Mouse (Mus musculus) monocyte, adult 2 months (primary cell): Measurements from ENCODE around the gene Lrrc43.
A peak's percentile ranks its signal among the peaks of the same experiment; 100 is the strongest.
"Not testable (repeated sequence)": the region's sequence is repeated elsewhere in the genome, so short reads cannot be mapped to it uniquely, and the experiment has no call there.

Source experiments
- DNase-seq, 2 experiments: peaks; one replicate each; pipeline ENCODE4 v3.0.0; 2022; ENCODE audit warnings: low spot score in 2 of 2, low read depth in 1 of 2

Lrrc43 gene

DNA sequence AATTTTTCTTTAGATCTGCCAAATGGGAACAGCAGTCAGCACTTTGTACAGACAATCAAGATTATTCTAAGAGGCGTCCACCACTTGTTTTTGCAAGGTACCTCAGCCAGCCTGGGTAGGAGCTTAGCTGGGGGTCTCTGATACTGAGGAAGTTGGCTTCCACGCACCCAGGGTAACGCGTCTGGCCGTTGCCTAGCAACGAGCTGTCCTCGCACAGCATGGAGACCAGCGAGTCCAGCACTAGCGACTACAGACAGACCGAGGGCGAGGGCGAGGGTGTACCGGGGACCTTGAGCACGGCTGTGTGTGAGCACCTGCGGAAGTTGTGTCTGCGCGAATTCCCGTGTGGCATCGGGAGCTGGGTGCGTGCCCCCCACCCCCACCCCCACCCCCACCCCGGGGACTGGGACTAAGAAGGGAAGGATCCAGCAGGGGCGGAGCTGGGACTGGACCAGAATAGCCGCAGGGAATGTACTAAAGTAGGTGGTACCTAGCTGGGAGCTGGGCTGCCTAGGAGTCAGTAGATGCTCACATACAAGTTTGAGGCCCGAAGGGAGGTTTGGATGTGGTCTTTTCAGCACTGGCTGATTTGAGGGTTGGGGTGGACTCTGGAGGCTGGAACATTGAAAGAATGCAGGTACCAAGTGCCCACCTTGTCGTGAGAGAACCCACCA is at the start of gene Lrrc43, which contains the start of gene Il31:
Lrrc43 (plus strand) TSS at position 194 of the 674 bp plus-strand sequence.
Il31 (minus strand) TSS at position 378 of the 674 bp plus-strand sequence.
- no peak for DNase-seq

DNA sequence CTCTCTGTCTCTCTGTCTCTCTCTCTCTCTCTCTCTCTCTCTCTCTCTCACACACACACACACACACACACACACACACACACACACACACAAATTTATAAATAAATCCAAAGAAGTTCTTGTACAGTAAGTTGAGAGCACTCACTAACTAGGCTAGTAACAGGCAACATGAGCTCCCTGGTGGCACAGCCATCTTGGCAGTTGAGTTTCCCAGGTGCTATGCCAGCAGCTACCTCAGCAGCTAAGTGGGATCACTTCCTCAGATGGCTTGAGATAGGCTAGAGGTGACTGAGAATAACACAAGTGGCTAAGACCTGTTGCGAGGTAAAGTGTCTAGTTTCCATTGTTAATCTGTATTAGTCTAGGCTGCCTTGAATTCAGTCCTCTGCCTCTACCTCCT is 49.8 kb upstream of the Lrrc43 start:
- DNase-seq: no peak

DNA sequence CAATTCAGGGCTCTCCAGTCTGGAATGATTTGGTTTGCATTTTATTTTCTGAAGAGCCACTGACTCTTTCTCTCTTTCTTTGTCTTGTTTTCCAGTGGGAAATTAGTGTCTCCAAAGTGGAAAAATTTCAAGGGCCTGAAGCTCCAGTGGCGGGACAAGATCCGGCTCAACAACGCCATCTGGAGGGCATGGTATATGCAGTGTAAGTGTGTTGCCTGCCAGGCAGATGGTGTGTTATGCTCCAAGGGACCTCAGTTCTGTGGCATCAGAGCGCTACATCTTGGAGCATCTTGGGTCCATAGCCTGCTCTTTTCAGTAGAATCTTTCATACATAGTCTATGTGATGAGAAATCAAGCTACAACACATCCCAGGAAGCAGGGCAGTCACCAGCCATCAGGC is 49.2 kb upstream of the Lrrc43 start:
- DNase-seq: no peak

DNA sequence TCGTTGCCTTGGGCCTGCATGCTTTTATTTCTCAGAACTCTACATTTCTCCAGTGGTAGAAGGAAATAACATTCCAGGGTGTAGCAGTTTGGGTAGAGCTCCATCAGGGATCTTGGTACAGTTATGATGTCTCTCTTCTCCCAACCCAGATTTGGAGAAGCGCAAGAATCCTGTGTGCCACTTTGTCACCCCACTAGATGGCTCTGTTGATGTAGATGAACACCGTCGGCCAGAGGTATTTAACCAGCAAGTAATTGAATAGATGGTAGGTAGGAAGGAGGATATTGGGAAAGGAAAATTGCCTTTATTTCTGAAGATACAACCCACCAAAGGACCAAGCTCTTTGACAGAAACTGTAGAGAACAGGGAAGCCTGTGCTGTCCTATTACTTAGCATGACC is 48.4 kb upstream of the Lrrc43 start:
- DNase-seq: no peak

DNA sequence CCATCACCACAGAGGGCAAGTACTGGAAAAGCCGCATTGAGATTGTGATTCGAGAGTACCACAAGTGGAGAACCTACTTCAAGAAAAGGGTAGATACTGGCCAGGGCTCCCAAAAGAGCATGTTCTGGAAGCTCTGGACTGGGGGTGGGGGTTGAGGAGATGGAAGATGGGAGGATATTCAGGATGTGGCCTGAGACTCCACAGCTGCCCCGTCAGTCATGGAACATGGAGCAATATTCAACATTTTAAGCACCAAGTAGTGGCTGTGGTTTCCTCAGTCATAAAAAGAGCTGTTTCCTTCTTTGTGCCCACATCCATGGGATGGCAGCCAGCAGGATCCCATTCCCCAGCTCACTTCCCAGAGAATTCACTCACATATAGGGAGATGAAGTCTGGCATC is 46.8 kb upstream of the Lrrc43 start:
- no peak for DNase-seq

DNA sequence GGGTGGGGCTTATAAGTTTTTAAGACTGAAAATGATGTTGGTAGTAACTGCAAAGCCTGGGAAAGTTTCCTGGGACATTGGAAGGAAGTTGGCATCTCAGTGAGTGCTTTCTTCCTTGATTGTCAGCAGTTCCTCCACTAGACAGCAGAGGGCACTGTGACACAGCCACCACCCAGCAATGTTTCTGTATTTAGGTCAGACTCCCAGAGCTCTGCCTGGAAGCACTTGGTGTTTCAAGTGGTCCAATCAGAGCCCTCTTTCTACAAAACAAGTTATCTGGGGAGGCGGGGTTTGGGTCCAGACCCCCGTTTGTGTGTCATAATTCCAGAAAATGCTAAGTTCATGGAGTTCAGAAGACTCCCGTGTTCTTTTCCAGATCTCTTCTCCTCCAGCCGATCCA is 45.0 kb upstream of the Lrrc43 start:
- DNase-seq: peak in 1 of 2 experiments; percentile 25

DNA sequence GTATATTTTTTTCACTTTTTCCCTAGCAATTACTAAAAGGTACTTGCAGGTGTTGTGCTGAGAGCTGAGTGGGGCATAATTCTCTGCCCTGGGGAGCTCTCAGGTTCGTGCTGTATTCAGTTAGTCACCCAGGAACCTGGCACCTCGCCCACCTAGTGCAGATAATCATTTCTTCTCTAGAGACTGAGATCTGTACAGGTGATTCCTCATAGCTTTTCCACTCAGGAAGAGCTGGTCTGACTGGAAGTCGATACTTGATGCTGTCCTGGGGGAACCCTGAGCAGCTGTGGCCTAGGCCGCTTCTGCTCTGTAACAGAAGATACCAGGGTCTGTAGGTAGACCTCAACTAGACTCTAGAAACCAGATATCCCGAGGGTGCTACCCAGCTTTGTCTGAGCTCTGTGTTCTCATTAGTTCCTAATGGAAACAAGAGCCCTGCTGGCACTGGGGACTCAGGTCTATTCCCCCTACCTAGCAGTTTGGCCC is 44.2 kb upstream of the Lrrc43 start:
- DNase-seq: no peak

DNA sequence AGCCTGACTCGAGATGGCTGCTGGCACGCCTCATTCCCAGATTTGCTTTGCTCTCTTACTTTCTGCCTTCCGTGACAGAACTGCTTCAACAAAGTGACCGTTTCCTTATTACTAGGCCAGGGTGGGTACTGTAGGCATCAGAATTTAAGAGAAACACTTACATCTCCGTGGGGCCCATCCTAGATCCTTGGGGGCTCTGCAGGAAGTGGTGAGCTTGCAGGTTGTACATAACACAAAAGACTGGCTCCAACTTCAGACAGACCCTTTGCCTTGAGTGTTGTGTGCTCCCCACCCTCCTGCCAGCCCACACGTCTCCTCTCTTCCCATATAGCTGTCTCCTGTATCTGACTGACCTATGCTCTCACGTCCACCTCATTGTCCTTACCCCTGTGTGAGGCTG is 37.2 kb upstream of the Lrrc43 start:
- DNase-seq: no peak

DNA sequence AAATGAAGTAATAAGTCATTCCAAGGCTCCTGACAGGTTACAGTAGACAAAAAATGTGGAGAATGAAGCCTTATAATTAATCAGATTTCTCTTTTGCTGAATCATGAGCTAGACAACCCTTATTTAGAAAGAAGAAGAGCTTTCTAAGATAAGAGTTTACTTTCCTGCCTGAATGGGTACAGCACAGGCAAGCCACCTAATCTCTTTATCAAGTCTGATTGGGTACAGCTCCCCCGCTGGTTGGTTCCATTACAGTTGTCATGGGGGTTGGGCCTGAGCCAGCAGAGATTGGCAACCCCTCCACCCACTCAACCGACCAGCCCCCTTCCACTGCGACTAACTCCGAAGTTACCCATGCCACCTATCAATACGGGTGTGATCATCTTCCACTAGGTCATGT is 27.7 kb upstream of the Lrrc43 start:
- DNase-seq: no peak

DNA sequence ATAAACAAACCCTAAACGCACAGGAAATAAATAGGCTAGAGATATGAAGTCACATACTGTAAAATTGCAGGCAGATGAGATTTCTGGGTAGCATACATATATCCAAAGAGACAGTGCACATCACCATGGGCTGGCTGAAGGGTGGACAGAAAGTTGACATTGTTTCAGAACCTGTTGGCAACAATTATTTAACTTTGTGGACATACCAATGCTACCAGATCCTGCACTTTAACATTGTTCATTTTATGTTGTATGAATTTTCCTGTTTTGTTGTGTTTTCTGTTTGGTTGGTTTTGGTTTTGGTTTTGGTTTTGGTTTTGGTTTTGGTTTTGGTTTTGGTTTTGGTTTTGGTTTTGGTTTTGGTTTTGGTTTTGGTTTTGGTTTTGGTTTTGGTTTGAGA is 24.5 kb upstream of the Lrrc43 start:
- no peak for DNase-seq

DNA sequence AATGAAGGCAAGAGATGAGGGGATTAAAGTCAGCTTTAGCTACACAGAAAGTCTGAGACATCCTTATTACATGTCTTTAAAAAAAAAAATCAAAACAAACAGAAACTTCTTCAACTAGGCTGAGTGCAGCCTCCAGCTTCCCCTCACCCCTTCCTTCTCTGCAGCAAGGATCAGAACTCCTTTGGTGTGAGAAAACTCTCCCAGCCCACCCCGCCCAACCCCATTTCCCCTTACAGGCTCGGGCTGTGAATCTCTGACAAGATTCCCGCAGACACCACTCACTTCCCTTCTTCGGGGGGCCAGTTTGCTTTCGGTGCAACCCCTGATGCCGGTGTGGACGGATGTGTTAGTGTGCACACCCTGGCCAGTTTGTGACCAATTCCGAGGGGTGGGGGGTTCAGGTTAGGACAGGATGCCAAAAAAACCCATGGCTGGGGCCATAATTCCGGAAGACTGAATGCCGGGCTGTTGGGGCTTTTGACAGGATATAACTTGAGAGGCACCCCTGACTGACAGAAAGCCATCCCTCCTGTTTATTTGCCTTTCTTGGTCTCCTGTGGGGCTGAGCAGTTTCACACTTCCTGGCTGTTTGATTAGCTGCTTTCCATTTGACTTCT is 18.2 kb upstream of the Lrrc43 start:
- no peak for DNase-seq

DNA sequence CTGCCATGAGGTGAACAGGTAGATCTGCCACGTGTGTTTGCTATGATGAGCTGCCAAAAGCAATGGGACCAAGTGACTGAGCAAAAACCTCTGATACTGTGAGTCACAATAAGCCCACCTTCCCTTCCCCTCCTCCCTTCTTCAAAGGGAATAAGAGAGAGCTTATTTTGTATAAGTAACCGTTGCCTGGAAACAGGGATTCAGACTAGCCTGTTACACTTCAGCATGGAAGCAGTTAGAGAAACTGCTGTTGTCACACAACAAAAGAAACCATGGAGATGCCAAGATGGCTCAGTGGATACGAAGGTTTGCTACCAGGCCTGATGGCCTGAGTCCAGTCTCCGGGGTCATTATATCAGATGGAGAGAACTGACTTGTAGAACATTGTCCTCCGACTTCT is 15.3 kb upstream of the Lrrc43 start:
- DNase-seq: no peak

DNA sequence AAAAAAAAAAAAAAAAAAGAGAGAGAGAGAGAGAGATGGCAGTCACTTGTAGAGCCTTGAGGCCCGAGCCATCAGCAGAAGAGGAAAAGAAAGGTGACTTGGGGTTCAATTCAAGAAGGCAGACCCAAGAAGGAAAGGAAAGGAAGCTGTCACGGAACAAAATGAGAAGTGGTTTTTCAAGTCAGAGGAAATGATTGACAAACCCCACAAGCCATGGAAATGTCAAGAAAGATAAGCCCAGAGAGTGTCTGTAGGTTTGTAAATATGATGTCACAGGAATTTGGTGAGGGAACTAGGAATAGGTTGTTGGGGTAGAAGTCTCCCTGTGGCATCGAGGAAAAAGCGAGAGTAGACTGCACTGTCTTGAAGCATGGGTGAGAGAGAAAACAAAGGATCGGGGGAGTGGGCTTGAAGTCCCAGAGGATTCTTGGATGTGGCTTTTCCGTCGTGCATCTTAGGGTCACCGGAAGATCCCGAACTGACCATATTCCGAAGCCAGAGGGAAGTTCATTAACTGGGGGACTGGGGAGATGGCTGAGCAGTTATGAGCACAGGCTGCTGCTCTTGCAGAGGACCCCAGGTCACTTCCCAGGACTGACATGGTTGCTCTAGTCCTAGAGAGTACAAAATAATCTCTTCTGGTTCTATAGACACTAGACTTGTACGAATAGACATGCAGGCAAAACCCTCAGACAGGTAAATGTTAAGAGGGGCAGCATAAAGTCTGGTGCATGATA is 1.3 kb upstream of the Lrrc43 start:
- DNase-seq: no peak

DNA sequence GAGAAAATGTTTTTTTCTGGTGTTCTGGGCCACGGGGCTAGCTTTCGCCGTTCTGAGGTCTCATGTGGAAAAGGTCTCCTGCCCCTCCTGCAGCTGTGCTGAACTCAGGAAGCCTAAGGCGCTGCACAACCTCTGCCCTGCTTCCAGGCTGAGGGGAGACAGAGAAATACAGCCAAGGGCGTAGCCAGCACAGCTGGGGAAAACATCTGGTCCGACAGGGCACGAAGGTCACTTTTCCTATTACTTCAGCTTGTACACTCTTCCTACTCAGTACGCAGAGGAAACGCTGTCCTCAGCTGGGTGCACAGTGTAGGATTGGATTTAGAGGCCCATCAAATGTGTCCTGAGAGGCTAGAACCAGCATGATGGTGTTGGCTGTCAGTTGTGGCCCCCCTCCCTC is 830 bp downstream of the Lrrc43 start:
- DNase-seq: no peak

DNA sequence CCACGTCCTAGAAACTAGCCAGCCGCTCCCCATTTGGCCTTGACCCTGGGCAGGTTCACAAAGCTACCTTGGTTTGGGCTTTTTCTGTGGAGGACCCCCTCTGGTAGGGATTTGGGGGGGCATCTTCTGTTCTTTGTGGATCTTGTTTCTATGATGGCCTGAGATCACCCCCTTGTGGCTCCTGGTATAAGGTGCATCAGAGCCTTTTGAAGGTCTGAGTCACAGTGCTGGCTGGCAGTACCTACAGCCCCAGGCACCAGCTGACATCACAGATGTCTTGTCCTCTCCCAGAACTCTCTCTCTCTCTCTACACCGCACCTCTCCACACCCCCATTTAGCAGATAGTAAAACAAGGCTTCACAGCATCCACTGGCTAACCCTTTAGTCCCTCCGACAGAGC is 10.6 kb downstream of the Lrrc43 start:
- DNase-seq: no peak

DNA sequence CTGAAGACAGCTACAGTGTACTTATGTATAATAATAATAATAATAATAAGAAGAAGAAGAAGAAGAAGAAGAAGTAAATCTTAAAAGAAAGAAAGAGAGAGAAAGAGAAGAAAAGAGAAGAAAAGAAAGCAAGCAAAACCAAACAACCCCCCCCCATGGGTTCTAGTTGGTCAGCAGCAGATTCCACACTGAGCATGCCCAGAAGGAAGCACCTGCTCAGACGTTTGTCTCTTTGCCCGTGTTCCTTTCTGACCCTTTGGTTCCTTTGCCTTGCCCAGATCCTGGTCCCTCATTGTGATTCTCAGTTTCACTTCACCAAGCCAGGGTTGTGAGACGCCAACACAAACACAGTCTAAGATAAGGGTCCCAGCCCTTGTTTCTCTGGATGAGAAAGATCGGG is 12.9 kb downstream of the Lrrc43 start:
- DNase-seq: no peak

DNA sequence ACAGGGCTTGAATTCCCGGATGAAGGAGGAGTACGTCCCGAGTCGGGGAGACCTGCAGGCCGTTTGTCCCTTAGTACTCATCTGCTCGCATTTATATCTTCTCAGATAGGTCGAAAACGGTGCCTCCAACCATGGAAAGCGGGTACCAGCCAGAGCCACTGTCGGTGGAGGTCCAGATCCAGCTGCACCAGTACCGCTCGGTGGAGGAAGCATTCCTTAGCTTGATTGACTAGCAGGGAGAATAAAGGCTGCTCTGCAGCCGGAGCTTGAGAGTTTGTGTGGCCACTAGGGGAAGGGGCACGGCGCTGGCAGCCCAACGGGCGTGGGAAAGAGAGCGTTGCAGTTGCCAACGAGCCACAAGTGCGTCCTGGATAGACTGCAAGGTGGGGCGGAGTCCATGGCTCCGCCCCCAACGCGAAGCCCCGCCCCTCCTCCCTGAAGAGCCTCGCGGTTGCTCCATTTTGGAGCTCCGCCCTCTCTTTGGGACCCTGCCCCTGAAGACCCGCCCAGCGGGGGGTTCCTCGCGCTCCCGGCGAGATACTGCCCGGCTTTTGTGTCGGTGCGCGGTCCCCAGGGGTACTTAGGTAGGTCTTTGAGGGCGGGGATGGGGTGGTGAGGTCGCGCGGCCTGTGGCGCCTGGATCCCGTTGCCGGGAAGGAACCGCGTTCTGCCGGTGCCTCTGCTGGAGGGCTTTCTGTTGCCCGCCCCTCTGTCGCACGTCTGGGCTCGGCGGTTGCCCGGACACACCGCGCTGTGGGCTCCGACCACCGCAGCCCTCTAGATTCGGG is 19.0 kb downstream of the Lrrc43 start:
- DNase-seq: no peak

DNA sequence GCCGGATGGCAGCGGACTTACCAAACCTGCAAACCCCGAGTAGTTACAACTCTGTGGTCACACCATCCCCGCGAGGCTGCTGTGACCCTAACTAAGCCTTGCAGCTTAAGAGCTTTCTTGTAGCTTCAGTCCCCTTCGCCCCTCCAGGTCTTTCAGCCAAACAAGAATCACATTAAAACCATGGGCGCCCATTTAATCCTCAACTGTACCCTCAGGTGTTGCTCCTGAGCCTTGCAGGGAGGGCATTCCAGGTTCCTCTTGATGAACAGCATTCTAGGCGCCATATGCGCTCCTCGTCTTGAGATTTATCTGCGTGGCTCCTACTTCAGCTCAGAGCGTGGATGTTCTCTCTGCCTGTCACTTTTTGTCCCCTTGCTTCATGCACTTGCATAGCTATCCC is 19.8 kb downstream of the Lrrc43 start:
- no peak for DNase-seq

DNA sequence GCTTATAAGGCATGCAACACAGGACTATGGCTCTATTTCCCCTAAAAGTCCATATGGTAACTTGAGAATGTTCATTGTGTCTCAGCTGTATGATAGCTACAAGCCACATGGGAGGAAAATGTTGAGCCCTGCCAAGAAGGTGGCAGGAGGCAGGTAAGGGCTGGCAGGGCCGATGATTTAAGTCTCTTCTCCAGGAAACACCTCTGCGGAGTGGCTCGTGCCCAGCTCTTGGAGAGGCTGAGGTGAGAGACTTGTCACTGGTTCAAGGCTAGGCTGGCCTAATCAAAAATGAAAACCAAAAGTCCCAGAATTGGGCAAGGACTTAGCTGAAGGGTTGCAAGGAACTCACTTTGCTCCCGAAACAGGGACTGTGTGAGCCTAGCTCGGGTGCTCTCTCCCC is 21.1 kb downstream of the Lrrc43 start, which contains the start of gene B3gnt4:
B3gnt4 (plus strand) TSS at position 301 of the 400 bp plus-strand sequence.
- no peak for DNase-seq

DNA sequence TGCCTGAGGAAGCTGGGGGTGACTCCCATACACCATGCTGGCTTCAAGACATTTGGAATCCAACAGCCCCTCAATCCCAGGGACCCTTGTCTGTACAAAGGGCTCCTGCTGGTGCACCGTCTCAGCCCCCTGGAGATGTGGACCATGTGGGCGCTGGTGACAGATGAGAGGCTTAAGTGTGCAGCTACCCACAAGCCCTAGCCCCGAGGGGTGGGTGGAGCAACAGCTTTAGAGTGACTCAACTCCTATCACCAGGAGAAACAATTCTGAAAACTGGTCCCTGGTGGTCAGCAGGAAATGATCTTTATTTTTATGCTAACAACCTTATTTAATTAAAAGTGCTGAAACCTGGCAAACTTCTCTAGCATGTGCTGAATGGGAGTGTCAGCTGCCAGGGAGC is 22.3 kb downstream of the Lrrc43 start:
- DNase-seq: not testable (repeated sequence)

DNA sequence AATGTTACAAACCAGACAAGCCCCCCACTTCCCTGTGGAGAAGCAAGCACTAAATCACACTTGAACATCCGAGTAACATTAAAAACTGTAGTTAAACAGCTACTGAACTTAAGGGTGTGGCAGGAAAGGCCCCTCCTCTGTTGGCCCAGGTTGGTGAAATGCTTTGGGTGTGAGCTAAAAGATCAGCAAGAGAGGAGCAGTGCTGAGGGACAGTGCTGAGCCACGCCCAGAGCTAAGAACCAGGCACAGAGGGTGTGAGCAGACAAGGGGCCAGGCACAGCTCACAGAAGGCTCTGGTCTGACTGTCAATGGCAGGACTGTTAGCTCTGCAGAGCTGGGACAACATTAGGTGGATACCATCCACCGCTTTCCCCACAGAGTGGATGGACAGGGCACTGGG is 23.0 kb downstream of the Lrrc43 start:
- DNase-seq: no peak
